In genomic region chr13:17805614-17805975, GRCm38 (mm10) we compare ENCODE assay signal across 8 mouse cellular contexts. TPM values are rescaled to one million over a fixed set of nuclear protein-coding genes. Genes with fewer than 3 reads are reported as not detected.
DNase-seq lines count a peak whose midpoint lies in the region; ATAC-seq and TF ChIP-seq lines count a peak whose summit lies in the region.

No protein-coding gene starts in this region.

- peak overlapping the region; percentile 58 for H3K4me2 ChIP-seq in kidney, postnatal 0 days (ENCODE audit: low read length)
- peak overlapping the region; percentile 81 for H3K4me2 ChIP-seq in hindbrain, embryonic 16.5 days (ENCODE audit: low read length)
- peak overlapping the region; percentile 73 for H3K4me2 ChIP-seq in midbrain, embryonic 16.5 days (ENCODE audit: low read length)

- H3K27me3 ChIP-seq in kidney, postnatal 0 days (ENCODE audit: insufficient read depth, low read length) = no peaks in the 10 kb centered on the region
- no peaks in the 10 kb centered on the region for H3K27me3 ChIP-seq in embryonic facial prominence, embryonic 10.5 days (replicated peaks; ENCODE audit: low read depth, poor library complexity, severe bottlenecking)
- H3K27me3 ChIP-seq in hindbrain, embryonic 16.5 days (replicated peaks; ENCODE audit: control insufficient read depth, insufficient read depth, low read length) = no peaks in the 10 kb centered on the region
- H3K27me3 ChIP-seq in midbrain, embryonic 16.5 days (ENCODE audit: control insufficient read depth, insufficient read depth, low read depth, low read length) = no peaks in the 10 kb centered on the region

- peak overlapping the region; percentile 100 for H3K27ac ChIP-seq in kidney, postnatal 0 days
- peak overlapping the region; percentile 95 for H3K27ac ChIP-seq in embryonic facial prominence, embryonic 10.5 days (replicated peaks)
- H3K27ac ChIP-seq in hindbrain, embryonic 16.5 days (ENCODE audit: low read depth, low read length) = peak overlapping the region; percentile 98
- peak overlapping the region; percentile 97 for H3K27ac ChIP-seq in midbrain, embryonic 16.5 days (ENCODE audit: low read length)

- no peak for ATAC-seq in kidney, postnatal 0 days (replicated peaks; ENCODE audit: low FRiP score, low read depth)
- ATAC-seq in hindbrain, embryonic 16.5 days = no peak; the same call in 1 of the 2 replicates
- no peak; the same call in 1 of the 2 replicates for ATAC-seq in midbrain, embryonic 16.5 days
- no peak; the same call in 1 of the 2 replicates for ATAC-seq in monocyte, adult 5-6 weeks (replicated peaks; ENCODE audit: insufficient number of reproducible peaks, low FRiP score, low TSS enrichment, poor library complexity, severe bottlenecking)

- no peaks in the 10 kb centered on the region for H3K36me3 ChIP-seq in kidney, postnatal 0 days (ENCODE audit: insufficient read depth, low read length)
- peaks cover 2% of the 10 kb centered on the region for H3K36me3 ChIP-seq in embryonic facial prominence, embryonic 10.5 days (replicated peaks)
- H3K36me3 ChIP-seq in hindbrain, embryonic 16.5 days (ENCODE audit: control insufficient read depth, insufficient read depth, low read length) = no peaks in the 10 kb centered on the region
- H3K36me3 ChIP-seq in midbrain, embryonic 16.5 days (ENCODE audit: control insufficient read depth, insufficient read depth, low read length) = no peaks in the 10 kb centered on the region

- DNase-seq in kidney, postnatal 0 days (ENCODE audit: low spot score) = no peak
- no peak for DNase-seq in kidney, adult 18-20 months
- no peak for DNase-seq in embryonic facial prominence, embryonic 10.5 days (ENCODE audit: low spot score)
- no peak for DNase-seq in c-Kit-positive CD71-positive TER-119-positive erythroid progenitor cells, embryonic 14.5 days (ENCODE audit: low spot score)
- no peak for DNase-seq in gastrocnemius, adult 8-10 months (ENCODE audit: low spot score in 2 of 2)

- 0% methylated on average over 14 of the region's 14 CpGs for WGBS in kidney, postnatal 0 days
- WGBS in embryonic facial prominence, embryonic 10.5 days = 1% methylated on average over 14 of the region's 14 CpGs
- WGBS in hindbrain, embryonic 16.5 days = under 1% methylated on average over 14 of the region's 14 CpGs
- under 1% methylated on average over 14 of the region's 14 CpGs for WGBS in midbrain, embryonic 16.5 days

- H3K9ac ChIP-seq in kidney, postnatal 0 days (ENCODE audit: low read depth, low read length) = peak overlapping the region; percentile 58
- H3K9ac ChIP-seq in hindbrain, embryonic 16.5 days (ENCODE audit: low read depth, low read length) = peak overlapping the region; percentile 86
- H3K9ac ChIP-seq in midbrain, embryonic 16.5 days (ENCODE audit: low read depth, low read length) = peak overlapping the region; percentile 95

- peak overlapping the region; percentile 98 for H3K4me3 ChIP-seq in kidney, postnatal 0 days (replicated peaks; ENCODE audit: low read depth, low read length)
- peak overlapping the region; percentile 99 for H3K4me3 ChIP-seq in embryonic facial prominence, embryonic 10.5 days
- H3K4me3 ChIP-seq in hindbrain, embryonic 16.5 days (ENCODE audit: low read length) = peak overlapping the region; percentile 99
- H3K4me3 ChIP-seq in midbrain, embryonic 16.5 days (ENCODE audit: low read depth, low read length) = peak overlapping the region; percentile 83

- TF ChIP-seq CTCF in kidney, postnatal 0 days (IDR thresholded peaks at IDR 0.05; ENCODE audit: low read depth) = no peak

- H3K4me1 ChIP-seq in kidney, postnatal 0 days (replicated peaks; ENCODE audit: insufficient read depth, low read length) = no peaks in the 10 kb centered on the region; the same call in 1 of the 2 replicates
- H3K4me1 ChIP-seq in embryonic facial prominence, embryonic 10.5 days = peaks cover 15% of the 10 kb centered on the region
- H3K4me1 ChIP-seq in hindbrain, embryonic 16.5 days (ENCODE audit: control insufficient read depth, insufficient read depth, low read depth, low read length) = peaks cover 9% of the 10 kb centered on the region
- peaks cover 14% of the 10 kb centered on the region for H3K4me1 ChIP-seq in midbrain, embryonic 16.5 days (ENCODE audit: control insufficient read depth, insufficient read depth, low read length)

- no peaks in the 10 kb centered on the region for H3K9me3 ChIP-seq in kidney, postnatal 0 days (replicated peaks; ENCODE audit: low read length)
- H3K9me3 ChIP-seq in embryonic facial prominence, embryonic 10.5 days = no peaks in the 10 kb centered on the region
- H3K9me3 ChIP-seq in hindbrain, embryonic 16.5 days (ENCODE audit: control insufficient read depth, low read length) = no peaks in the 10 kb centered on the region
- no peaks in the 10 kb centered on the region for H3K9me3 ChIP-seq in midbrain, embryonic 16.5 days (replicated peaks; ENCODE audit: control insufficient read depth, low read length, poor library complexity, severe bottlenecking)

RNA-seq across cellular contexts. Expression of gene Cdk13, which starts 0.7 kb away (rescaled TPM):
- polyA plus RNA-seq in kidney, postnatal 0 days (2015; fragmentation: Nextera tagmentation; extraction: Ambion mirVana) = 14.0 and 16.2 TPM in 2 replicates
- 12.7 and 14.0 TPM in 2 replicates for polyA plus RNA-seq in embryonic facial prominence, embryonic 10.5 days (2016; fragmentation: Nextera tagmentation; extraction: Ambion mirVana)
- polyA plus RNA-seq in hindbrain, embryonic 16.5 days (2015; fragmentation: Nextera tagmentation; extraction: Ambion mirVana) = 9.0 and 9.5 TPM in 2 replicates
- polyA plus RNA-seq in midbrain, embryonic 16.5 days (2015; fragmentation: Nextera tagmentation; extraction: Ambion mirVana) = 11.8 and 16.0 TPM in 2 replicates
- 10 to 100 TPM; 15.0 to 20.6 (median 18.3) TPM for total RNA-seq in gastrocnemius, adult 8-10 months (2022)
- total RNA-seq in monocyte, adult 5-6 weeks (2017) = 114 to 138 TPM (median 137 TPM) in 3 replicates
